Mouse (Mus musculus) spleen, adult 18-20 months (tissue): ENCODE data around the gene Lyzl6.
A peak's percentile ranks its signal among the peaks of the same experiment; 100 is the strongest.

Source experiments
- DNase-seq, 2 experiments: peaks; one replicate each; pipeline ENCODE4 v3.0.0; 2022; ENCODE audit warnings: mixed read lengths in 2 of 2

The Lyzl6 gene

DNA sequence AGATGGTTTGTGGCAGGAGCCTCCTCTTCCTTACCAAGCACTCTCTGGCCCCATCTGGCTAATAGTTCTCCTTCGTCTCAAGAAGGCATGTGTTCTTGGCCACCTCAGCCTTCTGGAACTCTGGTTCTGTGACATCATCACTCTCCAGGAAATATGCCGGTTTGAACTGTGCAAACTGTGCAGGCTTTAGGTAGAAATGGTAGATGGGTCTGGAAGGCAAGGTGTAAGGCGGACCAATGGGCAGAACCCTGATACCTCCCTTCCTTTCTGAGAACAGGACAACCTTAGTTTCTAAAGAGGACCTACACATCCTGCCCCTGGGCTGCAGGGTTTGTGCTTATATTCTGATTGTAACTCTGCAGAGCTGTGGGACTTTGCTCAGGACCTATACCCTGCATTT, at the start of gene Lyzl6:
Lyzl6 (minus strand) TSS at position 101 of the 400 bp plus-strand sequence.
- no peak for DNase-seq

DNA sequence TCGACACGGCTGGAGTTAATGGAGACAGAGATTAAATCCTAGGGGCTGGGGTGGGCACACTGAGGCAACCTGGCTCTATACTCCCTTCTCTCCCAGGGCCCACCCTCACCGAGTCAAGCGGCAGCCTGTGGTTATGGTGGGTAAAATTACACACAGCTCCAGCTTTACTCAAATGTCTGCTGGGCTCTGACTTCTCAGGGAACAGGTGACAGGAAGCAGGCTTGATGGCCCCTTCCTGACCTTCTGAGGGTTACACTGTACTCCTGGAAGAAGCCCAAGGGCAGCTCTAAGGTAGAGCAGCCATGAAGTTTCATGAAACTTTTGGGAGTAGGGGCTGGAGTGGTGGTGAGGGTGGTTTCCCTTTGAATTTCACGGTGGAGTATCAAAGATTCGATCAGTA, 48.0 kb upstream of the Lyzl6 start:
- no peak for DNase-seq

DNA sequence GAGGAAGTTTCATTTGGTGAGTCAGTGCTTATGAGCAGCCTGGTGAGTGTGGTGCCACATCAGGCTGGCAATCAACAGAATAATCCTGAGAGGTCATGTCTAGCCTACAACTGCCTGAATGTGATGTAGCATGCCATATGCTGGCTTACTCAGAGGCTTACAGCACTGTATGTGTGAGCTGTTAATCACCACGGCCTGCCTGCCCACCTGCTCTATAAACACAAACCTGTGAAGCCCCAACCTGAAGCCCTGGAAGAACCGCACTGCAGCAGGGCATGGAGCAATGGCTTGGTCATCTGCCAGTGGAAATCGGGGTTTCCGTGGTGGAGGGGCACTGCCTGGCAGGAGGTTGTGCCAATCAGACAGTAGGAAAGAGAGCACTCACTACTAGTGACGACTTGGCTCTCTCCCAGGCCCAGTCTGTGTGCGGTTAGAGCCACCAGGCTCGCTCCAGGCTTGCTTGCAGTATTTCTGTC, 46.6 kb upstream of the Lyzl6 start:
- DNase-seq, result no peak

DNA sequence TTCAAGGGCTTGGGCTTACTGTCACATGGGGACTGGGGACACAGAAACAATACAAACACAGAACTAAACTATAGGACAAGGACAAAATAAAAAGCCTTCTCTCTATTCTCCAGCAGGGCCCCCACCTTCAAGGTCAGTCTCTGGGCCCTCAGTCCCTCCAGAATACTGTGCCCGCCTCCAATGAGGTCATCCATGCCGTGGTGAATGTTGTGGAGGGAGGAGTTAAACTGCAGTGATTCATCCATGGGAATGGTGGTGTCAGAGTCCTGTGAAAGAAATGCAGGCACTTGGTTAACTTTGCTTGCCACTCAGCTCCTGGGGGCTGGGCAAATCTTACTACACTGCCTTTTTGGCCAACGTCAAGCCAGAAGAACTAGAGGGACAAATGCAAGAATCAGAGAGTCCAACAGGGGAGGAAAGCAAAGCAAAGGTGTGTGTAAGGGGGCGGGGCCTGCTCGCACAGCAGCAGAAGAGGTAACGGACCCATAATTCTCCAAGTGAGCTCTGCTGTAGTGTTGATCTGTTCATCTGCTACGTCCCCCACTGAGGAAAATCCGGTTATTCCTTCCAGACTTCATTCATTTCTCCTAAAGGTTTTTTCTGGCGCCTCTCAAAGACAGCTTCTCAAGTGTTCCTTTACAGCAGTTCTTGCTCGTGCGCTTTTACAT, 45.1 kb upstream of the Lyzl6 start:
- DNase-seq, result no peak

DNA sequence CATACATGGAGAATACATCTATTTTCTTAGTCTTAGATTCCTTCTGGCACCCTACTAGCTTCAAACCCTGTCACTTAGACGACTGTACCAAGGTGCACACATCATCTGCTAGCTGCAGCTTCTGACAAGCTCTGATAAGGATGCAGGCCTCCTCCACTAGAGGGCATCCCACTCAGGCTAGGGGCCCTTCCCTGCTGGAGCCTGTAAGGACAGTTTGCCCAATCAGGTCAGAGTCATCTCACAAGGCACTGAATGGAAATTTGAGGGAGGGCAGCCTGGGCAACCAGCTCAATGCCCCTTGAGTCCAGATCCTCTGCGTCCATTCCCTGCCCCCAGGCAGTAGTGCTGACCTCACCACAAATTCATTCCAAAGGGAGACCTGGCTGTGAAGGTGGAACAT, 38.4 kb upstream of the Lyzl6 start:
- peak in 1 of 2 experiments; percentile 43 for DNase-seq

DNA sequence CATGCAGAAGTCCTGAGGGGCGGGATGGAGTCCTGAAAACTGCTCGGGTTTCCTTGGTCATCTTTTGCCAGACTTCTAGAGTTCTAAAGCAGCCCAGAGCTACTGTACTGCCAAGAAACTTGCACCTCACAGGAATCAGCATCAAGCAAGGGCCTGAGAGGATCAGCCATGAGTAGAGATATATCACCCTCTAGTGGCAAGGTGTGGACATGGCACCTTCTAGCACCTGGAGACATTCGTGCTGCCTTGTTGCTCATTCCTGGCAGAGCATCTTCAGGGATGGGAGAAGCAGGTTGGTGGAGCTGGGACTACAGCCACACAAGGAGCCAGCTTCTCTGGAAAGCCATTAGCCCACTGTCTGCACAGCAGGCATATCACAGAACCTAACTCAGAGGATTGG, 36.9 kb upstream of the Lyzl6 start:
- DNase-seq, result peak in 1 of 2 experiments; percentile 49

DNA sequence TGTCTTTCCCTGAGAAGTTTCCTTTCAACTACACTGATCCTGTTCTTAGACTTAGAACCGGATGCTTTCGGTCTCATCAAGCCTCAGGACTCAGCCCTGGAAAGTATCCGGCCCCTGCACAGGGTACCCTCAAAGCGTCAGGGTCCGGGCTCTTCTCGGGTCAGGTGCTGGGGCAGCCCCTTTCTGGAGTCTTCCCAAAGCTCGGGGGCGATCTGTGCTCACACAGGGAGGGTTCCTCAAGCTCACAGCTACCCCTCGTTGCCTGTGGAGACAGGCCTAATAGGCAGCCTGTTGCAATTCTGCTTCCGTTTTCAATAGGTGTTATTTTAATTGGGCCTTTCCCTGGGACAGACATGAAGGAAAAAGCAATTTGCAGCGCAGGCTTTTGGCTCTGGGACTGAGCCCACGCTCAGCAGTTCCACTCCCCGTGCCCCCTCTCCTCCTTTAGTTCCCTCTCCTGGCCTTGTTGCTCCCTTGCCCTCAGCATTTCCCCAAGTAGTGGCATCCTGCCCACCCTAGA, 28.3 kb upstream of the Lyzl6 start:
- no peak for DNase-seq

DNA sequence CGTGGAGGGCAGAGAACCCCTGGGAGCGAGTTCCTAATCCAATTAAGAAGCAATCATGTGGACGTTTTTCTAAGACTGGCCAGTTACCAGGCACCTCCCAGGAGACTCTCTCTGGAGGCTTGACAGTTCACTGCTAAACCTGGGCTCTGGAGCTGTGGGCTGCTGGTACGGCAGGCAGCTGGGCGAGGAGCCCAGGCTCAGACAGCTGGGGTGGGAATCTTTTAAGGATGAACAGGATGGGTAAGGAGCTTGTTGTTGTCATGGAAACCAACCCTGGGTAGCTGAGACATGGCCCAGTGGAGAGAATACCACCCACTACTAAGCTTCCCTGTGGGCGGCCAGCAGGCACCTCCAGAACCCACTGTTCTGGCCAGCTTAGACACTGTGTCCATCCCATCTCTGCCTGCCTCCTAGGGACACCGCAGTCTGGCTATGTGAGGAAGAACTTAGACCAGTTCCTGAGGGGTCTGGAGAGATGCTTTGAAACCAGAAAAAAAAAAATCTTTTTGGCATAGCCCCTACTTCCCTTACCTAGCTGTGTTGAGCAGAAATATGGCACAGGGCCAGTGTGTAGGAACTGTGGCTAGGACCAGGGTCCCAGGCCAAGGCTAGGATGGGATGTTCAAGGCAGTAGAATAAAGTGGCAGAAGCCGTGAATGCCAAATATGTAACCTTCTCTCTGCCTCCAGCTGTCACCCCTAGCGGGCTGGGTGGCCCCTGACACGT, 27.7 kb upstream of the Lyzl6 start:
- DNase-seq, result no peak

DNA sequence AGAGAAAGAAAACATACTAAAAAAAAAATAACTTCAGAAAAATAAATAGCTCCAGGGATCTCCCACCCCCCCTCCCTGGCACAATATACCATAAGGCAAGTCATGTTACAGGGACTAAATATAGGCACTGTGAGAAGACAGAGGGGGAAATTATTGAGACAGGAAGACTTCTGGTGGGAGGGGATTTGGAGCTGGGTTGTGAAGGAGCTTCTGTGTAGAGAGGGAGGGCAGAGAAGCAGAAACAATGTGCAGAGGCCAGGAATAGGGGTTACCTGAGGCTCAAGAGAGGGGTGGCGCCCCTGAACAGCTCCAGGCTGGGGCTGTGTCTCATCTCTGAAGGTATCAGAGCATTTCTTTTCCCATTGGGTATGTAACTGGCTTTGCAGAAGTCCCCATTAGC, 27.0 kb upstream of the Lyzl6 start:
- DNase-seq, result no peak

DNA sequence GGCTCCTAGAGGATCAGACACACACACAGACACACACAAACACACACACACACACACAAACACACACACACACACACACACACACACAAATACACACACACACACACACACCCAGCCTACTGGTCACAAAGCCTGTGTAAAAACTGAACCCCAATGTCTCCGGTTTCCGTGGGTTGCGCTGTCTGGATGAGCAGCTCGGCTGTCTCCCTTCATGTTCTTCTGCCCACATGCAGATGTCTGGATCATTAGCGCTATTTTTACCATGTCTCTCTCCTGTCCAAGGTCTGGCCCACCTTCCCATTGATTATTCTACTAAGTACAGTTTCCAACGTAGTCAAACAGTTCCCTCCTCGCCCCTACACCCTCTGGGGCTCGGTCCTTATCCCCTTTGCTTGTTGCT, 24.4 kb upstream of the Lyzl6 start:
- DNase-seq, result no peak

DNA sequence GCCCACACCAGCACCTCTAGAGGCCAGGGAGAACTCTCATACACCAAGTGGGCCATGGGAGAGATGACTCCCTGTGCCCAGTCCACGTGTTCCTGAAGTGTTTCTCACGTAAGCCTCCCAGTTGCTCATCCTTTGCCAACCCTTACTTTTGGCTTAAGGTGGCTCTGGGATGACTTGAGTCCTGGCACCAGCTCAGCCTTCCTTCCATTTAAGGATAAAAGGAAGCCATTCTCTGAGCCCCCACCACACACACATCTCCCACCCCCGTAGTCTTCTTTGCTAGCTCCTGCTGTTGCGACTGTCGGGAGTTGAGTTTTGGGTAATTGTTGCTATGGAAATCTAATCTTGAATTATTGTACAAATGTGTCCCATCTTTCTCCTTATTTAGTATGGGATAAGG, 23.9 kb upstream of the Lyzl6 start:
- no peak for DNase-seq

DNA sequence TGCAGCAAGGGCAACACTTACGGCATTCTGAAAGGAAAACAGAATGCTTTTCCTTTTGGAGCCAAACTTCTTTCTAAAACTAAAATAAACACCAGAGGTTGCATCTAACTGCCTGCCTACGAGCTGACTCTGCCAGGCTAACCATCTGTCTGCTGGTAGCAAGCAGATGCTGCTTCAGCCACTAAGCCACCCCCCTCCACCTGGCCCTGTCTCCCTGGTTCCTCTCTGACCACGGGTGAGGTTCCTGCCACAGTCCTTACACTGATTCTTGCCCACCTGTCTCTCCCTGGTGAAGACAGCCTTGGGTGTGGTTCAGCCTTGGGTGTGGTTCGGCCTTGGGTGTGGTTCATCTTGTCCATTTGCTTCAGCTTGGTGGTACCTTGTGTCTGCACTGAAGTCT, 23.2 kb upstream of the Lyzl6 start:
- no peak for DNase-seq

DNA sequence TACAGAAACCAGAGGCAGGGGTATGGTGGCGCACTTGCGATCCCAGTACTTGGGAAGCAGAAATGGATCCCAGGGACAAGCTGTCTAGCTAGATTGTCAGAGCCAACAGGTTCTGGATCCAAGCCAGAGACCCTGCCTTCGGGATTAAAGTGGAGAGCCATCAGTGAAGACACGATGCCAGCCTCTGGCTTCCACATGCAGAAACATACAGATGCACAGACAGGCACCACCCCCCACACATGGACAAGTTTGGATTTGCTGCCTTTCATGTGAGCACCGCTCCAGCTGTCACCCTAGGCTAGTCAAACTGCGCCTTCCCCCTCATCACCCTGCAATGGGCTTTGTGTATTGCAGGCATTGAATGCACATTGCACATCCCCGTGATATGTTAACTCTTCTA, 19.5 kb upstream of the Lyzl6 start:
- no peak for DNase-seq

DNA sequence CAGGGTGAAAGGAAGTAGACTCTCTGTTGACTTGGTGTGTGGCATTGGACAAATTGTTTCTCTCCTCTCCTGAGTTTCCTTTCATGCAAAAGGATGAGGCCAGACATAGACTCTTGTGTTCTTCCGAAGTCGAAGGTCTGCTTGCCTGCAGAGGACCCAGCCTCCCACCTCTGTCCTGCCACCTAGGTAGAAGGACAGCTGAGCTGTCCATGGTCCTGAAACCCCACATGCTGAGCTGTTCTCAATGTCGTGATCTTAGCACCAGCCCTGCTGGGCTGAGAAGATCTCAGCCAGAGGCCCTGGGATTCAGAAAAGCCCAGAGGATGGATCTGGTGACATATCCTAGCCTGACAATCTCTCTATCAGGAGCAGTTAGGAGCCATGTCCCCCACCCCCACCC, 17.8 kb upstream of the Lyzl6 start:
- no peak for DNase-seq

DNA sequence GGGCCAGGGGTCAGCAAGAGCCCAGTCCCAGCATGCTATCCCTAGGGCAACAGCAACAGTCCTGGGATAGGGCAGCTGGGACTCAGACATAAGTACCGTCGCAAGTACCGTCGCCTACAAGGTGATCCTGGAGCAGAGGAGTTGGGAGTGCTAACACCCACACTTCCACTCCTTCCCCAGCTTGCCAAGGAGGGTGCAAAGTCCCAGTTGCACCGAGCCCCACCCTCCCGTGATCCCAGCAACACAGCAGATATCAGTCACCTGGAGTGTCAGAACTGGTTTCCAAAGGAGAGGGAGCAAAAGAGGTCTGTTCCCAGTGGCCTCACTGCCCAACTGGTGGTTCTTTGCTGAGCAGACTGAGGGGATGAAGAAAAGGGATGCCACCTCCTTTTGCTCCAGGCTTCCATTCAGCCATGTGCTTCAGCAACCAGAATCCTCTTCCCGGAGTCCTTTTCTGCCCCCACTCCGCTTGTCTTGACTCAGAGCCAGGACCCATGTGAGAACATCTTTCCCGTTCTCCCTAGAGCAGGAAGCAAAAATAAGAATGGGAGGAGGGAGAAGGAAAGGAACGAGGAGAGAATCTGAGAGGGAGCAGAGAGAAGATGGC, 14.8 kb upstream of the Lyzl6 start:
- DNase-seq, result no peak

DNA sequence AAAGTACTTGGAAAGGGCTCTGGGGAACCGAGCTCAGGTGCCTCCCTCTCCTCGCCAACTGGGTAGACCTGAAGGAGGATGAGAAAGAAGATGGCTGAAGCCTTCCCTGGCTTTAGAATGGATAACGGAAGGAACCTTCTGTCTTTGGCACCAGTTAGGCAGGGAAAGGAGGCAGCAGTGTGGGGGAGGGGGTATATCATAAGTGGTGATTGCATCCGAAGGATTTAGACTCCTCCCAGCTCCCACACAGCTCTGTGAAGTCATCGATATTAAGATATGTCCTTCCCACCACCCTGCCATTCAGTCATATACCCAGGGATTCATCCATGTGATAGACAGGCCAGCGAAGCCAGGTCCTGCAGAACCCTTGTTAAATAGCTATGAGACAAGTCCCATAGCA, 12.7 kb upstream of the Lyzl6 start:
- no peak for DNase-seq

DNA sequence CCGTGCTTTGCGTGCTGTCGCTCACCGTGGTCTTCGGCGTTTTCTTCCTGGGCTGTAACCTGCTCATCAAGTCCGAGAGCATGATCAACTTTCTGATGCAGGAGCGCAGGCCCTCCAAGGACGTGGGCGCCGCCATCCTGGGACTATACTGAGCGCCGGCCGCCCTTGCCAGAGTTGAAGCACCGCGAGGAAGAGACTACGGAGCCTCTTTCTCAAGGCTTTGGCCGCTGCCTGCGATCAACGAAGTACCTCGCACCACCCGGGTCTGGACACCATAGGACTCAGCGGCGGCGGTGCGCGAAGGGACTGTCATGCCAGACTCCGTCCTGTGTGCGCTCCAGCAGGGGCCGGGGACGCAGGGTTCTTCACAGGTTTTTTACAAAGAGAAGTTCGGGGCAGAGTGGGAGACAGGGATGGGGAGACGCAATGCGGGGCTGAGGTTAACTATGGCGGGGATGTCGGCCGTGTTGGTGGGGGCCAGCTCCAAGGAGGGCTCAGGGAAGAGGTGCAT, 11.3 kb upstream of the Lyzl6 start:
- DNase-seq, result no peak

DNA sequence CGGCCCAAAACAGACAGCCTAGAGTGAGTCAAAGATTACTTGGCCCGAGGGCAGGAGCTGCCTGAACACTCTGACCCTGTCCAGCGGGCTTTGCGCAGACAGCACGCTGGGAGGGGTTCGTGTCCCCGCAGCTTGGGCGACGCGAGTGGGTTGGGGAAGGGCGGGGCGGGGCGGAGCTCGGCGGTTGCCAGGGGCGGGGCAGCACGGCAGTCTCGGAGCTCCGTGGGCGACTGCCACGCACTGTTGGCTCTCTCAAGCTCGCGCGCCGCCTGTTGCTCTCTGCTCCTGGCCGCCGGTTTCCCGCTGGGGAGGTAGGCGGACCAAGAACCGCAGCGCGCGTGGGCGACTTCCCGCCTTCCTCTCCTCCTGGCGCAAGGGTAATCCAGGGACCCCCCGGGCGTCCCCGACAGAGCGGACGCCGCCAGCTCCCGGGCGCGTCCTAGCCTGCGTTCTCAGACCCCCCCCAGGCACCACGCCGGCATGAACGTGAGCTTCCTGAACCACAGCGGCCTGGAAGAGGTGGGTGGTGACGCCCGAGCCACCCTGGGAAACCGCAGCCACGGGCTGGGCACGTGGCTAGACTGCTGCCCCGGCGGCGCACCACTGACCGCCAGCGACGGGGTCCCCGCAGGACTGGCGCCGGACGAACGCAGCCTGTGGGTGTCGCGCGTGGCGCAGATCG, 10.8 kb upstream of the Lyzl6 start, which contains the start of gene Rprml:
Rprml (plus strand) TSS at position 270 of the 682 bp plus-strand sequence.
- no peak for DNase-seq

DNA sequence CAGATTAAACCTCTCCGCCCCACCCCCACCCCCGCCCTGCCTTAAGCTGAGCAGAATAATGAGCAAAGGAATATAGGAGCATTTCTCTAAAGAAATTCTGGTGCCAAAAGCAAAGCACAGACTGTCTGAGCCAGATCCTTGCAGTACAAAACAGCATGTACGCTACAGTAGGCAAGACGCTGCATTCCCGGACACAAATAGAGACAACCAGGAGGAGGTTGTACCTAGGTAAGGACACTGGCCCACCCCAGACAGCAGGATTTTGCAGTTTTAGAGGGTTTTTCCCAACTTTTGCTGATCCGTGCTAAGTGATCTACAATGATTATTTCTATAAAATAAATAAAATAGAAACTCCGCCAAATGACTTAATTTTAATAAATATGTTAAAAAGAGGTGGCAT, 10.0 kb upstream of the Lyzl6 start:
- no peak for DNase-seq

DNA sequence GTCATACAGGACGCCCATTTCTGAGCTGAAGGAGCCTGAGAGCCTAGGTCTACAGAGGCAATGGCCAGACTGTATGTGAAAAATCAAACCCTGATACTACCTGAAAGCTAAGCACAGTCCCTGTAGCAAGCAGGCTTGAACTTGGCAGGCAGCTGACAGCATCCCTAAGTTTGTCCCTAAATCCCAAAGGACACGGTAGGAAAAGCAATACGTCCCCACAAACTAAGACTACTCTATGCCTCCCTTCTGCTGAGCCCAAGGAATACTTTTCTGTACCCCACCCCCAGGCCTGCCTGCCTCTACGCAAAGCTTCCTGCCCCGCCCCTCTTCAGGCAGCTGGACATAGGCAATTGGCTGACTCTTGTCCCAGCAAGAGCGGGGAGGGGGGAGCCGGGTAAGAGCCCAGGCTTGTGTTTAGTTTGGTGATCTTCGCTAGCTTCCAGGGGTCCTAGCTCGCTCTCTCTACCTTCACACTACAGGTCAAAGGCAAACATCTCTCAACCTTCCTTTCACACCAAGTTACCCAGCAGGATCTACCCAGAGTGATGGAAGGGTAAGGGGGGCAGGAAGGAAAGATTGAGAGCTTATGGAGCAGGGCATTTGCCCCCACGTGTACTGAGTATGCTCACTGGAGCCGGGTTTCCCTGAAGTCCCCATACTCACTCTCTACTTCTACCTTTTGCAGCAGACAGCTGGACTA, 9.4 kb upstream of the Lyzl6 start:
- no peak for DNase-seq

DNA sequence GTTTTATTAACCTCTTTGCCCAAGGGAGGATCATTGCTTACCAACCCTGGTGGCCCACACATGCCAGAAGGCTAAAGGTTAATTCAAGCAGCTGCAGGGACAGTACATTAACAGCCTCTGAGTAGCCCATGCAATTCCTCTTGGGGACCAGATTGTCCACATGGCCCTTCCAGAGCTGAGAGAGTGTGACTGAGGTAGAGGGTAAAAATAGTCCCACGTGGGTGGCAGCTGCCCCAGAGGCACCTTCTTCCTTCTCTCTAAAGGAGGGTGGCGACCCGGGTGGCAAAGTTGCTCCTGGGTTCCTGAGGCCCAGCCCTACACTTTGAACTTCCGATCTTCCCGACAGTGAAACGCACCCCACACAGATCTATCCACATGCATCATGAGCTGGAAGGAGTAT, 7.6 kb upstream of the Lyzl6 start:
- no peak for DNase-seq

DNA sequence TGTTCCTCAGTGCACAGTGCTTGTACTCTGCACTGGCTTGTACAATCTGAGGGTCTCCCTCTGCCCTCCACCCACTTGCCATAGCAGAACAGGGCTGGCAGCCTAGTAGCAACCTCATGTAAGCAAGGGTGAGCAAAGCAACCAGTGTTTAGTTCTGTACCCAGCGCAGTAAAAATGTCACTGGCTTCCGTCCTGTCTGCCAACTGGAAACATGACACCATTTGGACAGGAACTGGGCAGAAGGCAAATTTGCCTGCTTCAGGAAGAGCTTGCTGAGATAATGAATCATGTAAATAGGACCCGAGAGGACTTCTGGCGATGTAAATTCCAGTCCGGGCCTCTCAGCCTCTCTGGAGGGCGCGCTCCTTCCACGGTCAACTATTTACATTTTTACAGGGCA, 7.0 kb upstream of the Lyzl6 start:
- no peak for DNase-seq
